Mouse (Mus musculus): Measurements from ENCODE around the gene Nod2.

Nod2 gene

DNA sequence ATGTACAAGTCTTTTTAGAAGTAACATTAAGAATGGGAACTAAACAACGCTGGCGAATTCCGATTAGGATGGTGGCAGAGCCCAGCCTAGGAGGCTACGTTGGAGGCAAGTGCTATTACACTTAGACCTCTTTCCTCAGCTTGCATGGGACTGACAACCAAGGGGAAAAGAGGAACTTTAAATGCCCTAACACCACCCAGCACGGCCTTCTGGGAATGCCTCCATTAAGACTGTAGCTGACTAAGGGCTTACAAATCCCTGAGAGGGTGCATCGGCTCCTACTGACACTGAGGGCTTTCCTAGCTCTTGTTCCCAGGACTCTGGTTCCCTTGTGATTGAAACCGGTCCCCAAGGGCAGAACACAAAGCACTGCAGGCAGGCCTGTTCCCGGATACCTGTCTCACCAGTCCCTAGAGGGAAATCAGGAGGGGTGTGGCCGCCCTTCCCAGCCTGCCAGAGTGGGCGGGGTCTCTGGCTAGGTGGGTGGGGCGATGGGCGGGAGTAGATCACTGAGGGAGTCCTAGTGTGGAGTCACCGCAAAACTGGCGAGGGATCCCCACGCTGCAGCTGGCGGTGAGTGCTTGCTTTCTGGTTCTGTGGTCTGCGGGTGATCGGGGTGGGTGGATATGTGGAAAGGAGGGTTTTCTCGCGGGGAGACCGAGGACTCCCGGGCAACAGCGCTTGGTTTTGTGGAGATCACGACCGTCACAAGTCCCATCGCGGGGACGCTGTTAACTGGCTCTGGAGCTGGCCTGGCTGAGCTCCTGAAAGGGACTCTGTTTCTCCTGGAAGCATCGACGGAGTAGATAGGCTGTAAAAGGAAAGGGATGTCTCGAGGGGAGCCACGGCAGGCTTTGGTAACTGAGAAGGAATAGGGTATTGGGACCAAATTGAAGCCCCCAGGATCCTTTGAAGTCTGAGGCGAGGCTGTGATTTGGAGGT is at the start of gene Nod2:
Nod2 (plus strand) TSS at position 479 of the 942 bp plus-strand sequence.
- DNase-seq (ENCODE audit: low read depth, low spot score): peak; percentile 67

DNA sequence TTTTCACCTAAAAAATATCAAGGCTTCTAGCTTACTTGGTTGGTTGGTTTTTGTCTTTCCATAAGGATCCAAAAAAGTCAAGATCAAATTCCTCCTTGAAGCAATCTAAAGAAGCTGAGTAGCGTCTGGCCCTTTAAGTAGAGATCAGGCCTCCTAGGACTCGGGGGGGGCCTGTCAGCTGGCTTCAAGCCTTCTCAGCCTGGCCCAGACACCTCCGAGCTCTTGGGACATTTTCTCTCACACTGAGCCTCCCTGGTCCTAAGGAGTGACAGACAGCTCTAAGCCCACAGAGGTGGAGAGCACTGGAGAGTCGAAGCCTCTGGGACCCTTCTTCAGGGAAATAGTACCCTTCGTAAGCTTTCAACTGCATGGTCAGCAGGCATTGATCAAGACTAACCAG is 48.5 kb upstream of the Nod2 start:
- DNase-seq (ENCODE audit: low read depth, low spot score): no peak

- no peak for DNase-seq (ENCODE audit: low read depth, low spot score)
Observed at GRCm38 (mm10) chr8:88599491-88599890, 47.6 kb upstream of the Nod2 start.

DNA sequence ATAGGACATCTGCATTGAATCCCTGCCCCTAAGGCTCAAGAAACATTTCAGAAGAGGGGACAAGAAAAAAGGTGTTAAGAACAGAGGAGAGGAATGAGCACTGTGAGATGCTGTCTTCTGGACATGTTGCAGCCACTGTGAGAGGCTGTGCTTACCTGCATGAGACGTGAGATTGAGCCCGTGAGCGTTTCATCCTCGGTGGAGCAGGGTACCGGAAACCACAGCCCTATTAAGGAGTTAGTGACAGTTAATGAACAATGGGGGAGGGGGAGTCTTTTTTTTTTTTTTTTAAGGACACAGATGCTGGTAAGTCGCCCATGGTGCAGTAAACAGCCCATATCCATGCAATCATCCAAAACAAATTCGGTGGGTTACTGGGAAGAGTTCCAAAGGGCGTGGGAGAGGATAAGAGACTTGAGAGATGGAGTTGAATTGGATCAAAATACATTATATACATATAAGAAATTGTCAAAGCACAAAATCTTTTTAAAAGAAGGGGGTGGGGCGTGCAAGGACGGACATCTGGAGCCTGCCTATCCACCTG is 43.6 kb upstream of the Nod2 start:
- no peak for DNase-seq (ENCODE audit: low read depth, low spot score)

GRCm38 (mm10) chr8:88604065-88605038 is 42.8 kb upstream of the Nod2 start:
- peak; percentile 53 for DNase-seq (ENCODE audit: low read depth, low spot score)

DNA sequence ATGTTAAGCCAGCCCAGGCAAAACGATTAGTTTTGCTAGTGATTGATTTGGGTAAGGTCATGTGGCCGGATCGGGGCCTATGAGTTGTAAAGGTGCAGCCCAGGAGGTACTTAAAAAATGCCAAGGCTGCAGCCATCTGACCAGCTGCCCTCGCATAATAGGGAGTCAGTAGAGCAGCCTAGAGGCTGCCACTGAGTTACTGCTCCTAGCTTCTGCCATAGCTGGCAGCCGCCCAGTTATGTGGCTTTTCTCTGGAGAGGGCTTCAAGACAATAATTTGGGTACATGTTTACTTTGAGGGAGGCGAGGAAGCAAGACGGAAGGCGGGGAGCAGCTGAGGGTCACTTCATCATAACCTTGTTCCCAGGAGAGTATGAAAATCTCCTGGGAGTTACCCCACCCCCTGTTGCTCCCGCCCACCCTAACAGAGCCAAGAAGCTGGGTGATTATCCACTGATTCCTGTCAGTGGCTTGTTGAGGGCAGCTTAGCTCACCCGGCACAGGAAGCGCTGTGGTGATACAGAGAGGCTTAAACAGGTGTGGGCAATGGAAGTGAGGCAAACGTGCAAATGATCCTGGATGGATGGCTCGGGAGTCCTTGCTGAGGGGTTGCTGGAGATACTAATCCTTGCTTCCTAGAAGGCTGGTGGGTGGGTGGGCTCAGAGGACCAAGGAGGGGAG is 41.6 kb upstream of the Nod2 start:
- DNase-seq (ENCODE audit: low read depth, low spot score): no peak

DNA sequence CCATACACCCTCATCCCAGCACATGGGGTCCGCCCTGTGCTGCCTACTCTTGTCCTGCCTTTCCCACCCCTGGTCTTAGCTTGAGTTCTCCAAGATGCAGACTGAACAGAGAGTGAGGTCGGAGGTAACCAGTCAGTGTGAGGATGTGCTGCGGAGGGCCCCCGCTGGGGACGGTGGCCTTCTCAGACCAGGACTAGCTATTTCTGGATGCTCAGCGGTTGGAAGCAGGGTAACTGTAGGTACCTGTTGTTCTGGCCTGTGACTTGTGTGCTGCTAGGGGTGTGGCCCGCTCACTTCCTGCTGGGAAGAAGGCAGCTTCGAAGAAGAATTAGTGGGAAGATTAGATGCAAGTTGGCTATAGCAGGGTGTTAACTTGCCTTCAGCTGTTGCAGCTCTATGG is 38.1 kb upstream of the Nod2 start:
- no peak for DNase-seq (ENCODE audit: low read depth, low spot score)

DNA sequence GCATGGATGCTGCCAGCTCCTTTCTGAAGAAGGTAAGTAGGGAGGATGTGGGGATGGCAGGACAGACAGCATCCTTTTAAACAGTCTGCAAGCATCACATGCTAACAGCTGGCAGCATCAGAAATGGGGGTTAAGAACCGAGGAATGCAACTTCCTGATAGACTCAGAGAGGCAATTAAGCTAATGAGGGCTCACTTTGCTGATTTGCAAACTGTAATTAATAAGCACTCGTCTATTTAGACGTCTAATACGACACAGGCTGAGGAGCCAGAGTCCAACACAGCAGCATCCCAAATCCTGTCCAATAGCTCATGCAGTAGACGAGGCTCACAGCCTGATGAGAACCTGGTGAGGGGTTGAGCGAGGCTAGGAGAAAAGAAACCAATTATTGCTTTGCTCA is 36.8 kb upstream of the Nod2 start:
- DNase-seq (ENCODE audit: low read depth, low spot score): no peak

GRCm38 (mm10) chr8:88614981-88615380 is 32.1 kb upstream of the Nod2 start:
- no peak for DNase-seq (ENCODE audit: low read depth, low spot score)

DNA sequence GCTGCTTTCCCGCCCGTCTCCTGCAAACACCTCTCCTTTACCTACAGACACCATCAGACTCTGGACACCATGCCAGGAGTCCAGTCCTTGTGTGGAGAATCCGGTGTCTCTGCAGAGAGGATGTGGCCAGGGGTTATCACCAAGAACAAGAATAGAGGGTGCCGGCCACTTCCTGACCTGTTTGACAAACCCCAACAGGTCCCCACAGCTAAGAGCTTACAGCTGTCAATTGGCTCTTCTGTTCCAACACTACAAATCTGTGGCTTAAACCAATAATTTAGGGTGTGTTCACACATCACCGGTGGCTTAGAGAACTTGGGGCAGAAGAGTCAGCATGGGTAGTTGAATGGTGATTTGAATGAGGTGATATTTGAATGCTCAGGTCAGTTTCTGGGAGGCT is 28.5 kb upstream of the Nod2 start:
- peak; percentile 45 for DNase-seq (ENCODE audit: low read depth, low spot score)

DNA sequence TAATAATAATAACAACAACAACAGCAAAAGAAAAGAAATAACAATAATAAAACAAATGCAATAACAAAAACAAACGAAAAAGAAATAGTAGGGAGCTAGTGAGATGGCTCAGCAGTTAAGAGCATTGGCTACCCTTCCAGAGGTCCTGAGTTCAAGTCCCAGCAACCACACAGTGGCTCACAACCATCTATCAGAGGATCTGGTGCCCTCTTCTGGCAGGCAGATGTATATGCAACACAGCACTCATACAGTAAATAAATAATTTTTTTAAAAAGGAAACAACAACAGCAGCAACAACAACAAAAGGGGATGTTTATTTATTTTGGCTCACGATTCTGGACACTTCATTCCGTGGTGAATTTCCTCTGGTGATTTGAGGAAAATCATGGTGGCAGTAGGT is 27.6 kb upstream of the Nod2 start:
- DNase-seq (ENCODE audit: low read depth, low spot score): no peak

DNA sequence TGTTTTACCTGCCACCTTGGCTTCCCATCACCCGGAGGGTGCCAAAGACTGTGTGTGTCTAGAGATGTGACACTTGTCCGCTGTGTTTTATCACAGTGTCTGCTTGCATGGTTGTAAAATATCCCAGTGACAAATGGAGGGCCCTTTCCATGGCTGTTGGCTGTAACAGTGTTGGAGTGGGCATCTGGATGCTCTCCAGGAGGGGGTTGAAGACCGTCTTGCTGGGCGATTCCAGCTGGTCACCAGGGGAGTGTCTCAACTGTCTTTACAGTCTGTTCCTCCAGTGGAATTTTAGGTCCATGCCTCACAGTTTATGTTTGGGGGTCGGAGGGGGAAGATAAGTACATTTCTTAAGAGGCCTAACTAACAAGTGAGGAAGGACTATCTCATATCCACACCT is 26.2 kb upstream of the Nod2 start:
- DNase-seq (ENCODE audit: low read depth, low spot score): no peak

DNA sequence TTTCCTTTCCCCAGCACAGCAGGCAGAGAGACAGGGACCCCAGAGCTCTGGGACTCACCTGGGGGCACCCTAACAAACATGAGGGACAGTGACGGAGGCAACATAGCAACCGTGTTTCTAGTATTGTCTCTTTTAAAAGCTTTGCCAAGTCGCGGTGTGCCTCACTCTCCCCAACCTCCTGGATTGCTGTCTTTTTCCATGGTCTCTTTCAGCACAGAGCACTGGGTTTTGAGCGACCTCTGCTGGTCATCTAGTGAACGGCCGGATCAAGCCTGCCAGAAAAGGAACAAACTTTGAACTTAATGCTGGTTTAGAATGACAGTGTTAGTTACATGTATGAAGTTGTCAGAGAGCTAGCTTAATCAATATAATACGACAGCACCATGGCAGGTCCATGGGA is 25.7 kb upstream of the Nod2 start:
- peak; percentile 63 for DNase-seq (ENCODE audit: low read depth, low spot score)

- no peak for DNase-seq (ENCODE audit: low read depth, low spot score)
Observed at GRCm38 (mm10) chr8:88623351-88623750, 23.8 kb upstream of the Nod2 start.

DNA sequence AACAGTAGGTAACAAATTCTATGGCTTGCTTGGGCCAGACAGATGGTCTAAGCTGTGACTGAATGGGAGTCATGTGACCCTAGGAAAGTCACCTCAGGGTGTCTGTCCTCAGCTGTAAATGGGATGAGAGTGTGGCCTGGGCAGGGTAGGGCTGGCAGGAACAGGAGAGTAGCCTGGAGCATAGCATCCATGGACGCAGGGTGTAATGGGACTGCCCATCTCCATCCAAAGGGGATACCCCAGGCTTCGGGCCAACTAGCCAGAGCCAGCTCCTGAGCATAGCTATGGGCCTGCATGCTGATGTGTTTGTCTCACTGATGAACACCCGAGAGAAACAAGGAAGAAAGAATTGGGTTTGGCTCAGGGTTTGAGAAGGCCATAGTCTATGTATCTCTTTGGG is 22.8 kb upstream of the Nod2 start:
- DNase-seq (ENCODE audit: low read depth, low spot score): no peak

DNA sequence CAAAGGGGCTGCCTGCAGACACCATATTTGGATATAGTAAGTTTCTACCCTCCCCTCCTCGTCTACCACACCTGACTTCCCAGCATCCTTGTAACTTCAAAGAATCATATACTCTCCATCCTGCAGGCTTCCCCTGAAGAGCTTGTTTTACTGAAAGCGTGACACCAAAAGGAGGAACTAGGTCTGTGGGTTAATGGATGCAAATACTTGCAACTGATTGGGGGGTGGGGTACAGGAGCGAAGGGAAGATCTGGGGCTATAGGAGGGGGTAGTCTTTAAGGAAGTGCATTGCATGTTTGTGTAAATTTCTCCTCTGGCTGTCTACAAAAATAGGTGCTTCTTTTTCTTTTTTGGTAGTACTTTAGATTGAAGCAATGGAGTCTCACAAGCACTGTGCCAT is 20.7 kb upstream of the Nod2 start:
- no peak for DNase-seq (ENCODE audit: low read depth, low spot score)

GRCm38 (mm10) chr8:88626940-88627264 is 20.2 kb upstream of the Nod2 start:
- no peak for DNase-seq (ENCODE audit: low read depth, low spot score)

GRCm38 (mm10) chr8:88627265-88627991 is 19.7 kb upstream of the Nod2 start:
- no peak for DNase-seq (ENCODE audit: low read depth, low spot score)

DNA sequence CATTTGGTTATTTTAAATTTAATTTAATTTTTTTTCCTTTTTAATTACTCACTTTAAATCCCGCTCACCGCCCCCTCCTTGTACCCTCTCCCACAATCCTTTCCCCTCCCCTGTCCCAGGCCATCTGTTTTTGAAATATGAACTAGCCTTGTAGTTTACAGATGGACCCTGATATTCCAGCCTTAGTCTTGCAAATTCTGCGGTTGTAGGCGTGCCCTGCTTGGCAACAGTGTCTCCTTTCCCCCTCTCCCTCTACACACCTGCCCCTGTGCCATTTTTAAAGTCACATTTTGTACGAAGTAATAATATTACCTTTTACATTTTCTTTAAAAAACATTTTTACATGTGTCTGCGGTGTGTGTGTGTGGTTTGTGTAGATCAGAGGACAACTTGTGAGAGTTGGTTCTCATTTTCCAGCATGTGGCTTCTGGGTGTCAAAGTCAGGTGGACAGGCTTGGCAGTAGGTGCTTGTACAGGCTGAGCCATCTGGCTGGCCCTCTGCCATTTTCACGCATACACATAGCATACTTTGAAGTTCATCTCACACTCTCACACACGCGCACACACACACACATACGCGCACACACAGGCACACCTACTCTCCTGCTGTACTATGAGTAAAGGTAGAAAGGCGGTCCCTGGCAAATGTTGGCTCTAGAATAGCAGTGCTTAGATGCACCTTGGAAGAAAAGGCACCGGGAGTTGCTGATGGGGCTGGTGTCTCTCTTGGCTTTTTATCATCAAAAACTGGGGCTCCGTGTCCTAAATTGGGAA is 18.9 kb upstream of the Nod2 start:
- no peak for DNase-seq (ENCODE audit: low read depth, low spot score)

GRCm38 (mm10) chr8:88630225-88630624 is 16.9 kb upstream of the Nod2 start:
- no peak for DNase-seq (ENCODE audit: low read depth, low spot score)
